ENCODE assay signal across 8 mouse cellular contexts in genomic region chr1:80637214-80637705, GRCm38 (mm10).
DNase-seq lines count a peak whose midpoint lies in the region; ATAC-seq and TF ChIP-seq lines count a peak whose summit lies in the region.

No protein-coding gene starts in this region.

- no peak for TF ChIP-seq CTCF in kidney, adult 2 months (conservative IDR thresholded peaks at IDR 0.05; ENCODE audit: insufficient read depth, insufficient read length, low read depth, low read length)
- TF ChIP-seq CTCF in bone marrow macrophage, adult 2 months (IDR thresholded peaks at IDR 0.05; ENCODE audit: low read depth, low read length) = no peak

- WGBS in kidney, adult 2 months = 55% methylated on average over 4 of the region's 4 CpGs
- 64% methylated on average over 4 of the region's 4 CpGs for WGBS in kidney, embryonic 15.5 days
- WGBS in stomach, embryonic 16.5 days = 61% methylated on average over 4 of the region's 4 CpGs

- no peak overlapping the region for H3K9ac ChIP-seq in kidney, embryonic 15.5 days
- no peak overlapping the region for H3K9ac ChIP-seq in stomach, embryonic 16.5 days (ENCODE audit: low read length)

- no peak overlapping the region for H3K4me3 ChIP-seq in kidney, adult 2 months (ENCODE audit: insufficient read depth, low read depth, low read length)
- no peak overlapping the region for H3K4me3 ChIP-seq in kidney, embryonic 15.5 days (replicated peaks)
- no peak overlapping the region for H3K4me3 ChIP-seq in bone marrow macrophage, adult 2 months (ENCODE audit: insufficient read depth, low read length)
- no peak overlapping the region for H3K4me3 ChIP-seq in stomach, embryonic 16.5 days (replicated peaks; ENCODE audit: low read length)

- H3K36me3 ChIP-seq in kidney, adult 2 months (ENCODE audit: control insufficient read depth, insufficient read depth, low read length) = no peaks in the 10 kb centered on the region
- no peaks in the 10 kb centered on the region for H3K36me3 ChIP-seq in kidney, embryonic 15.5 days
- H3K36me3 ChIP-seq in stomach, embryonic 16.5 days (ENCODE audit: control insufficient read depth, insufficient read depth, low read length) = no peaks in the 10 kb centered on the region

- H3K27ac ChIP-seq in kidney, adult 2 months (ENCODE audit: insufficient read depth, low read depth, low read length) = 0 out of 2 replicates have a peak overlapping the region, but pooled peaks have one; percentile 46
- H3K27ac ChIP-seq in kidney, embryonic 15.5 days = no peak overlapping the region
- H3K27ac ChIP-seq in bone marrow macrophage, adult 2 months (ENCODE audit: insufficient read depth, low read depth, low read length) = peak overlapping the region; percentile 91
- H3K27ac ChIP-seq in stomach, embryonic 16.5 days (ENCODE audit: low read length) = peak overlapping the region; percentile 28; the same call in 1 of the 2 replicates

- TF ChIP-seq POLR2A in kidney, adult 2 months (IDR thresholded peaks at IDR 0.05; ENCODE audit: low read depth, low read length) = no peak
- TF ChIP-seq POLR2A in bone marrow macrophage, adult 2 months (IDR thresholded peaks at IDR 0.05; ENCODE audit: borderline replicate concordance, low read depth, low read length) = no peak

- H3K4me1 ChIP-seq in kidney, adult 2 months (ENCODE audit: control insufficient read depth, insufficient read depth, low read length) = no peaks in the 10 kb centered on the region; the same call in 1 of the 2 replicates
- H3K4me1 ChIP-seq in kidney, embryonic 15.5 days = no peaks in the 10 kb centered on the region
- peaks cover 48% of the 10 kb centered on the region for H3K4me1 ChIP-seq in bone marrow macrophage, adult 2 months (ENCODE audit: control insufficient read depth, insufficient read depth, low read length)
- H3K4me1 ChIP-seq in stomach, embryonic 16.5 days (ENCODE audit: control insufficient read depth, insufficient read depth, low read length) = no peaks in the 10 kb centered on the region

- no peaks in the 10 kb centered on the region for H3K27me3 ChIP-seq in kidney, adult 2 months (replicated peaks; ENCODE audit: control insufficient read depth, insufficient read depth, low read length)
- no peaks in the 10 kb centered on the region for H3K27me3 ChIP-seq in kidney, embryonic 15.5 days
- no peaks in the 10 kb centered on the region for H3K27me3 ChIP-seq in stomach, embryonic 16.5 days (ENCODE audit: control insufficient read depth, insufficient read depth, low read length)

- DNase-seq in kidney, adult 2 months = peak; percentile 44
- DNase-seq in gastrocnemius, postnatal 10 days = peak; percentile 29
- peak; percentile 45 to 62 for DNase-seq in kidney, postnatal 4 days
- peak; percentile 46 to 74 for DNase-seq in lung, postnatal 4 days
- DNase-seq in MN1 (ENCODE audit: low spot score) = no peak

- ATAC-seq in kidney, embryonic 15.5 days (replicated peaks; ENCODE audit: low FRiP score) = no peak
- ATAC-seq in stomach, embryonic 16.5 days (ENCODE audit: insufficient read depth, low FRiP score) = peak; percentile 53

- no peak overlapping the region for H3K4me2 ChIP-seq in kidney, embryonic 15.5 days
- H3K4me2 ChIP-seq in stomach, embryonic 16.5 days (ENCODE audit: low read depth, low read length) = no peak overlapping the region

- H3K9me3 ChIP-seq in kidney, embryonic 15.5 days (replicated peaks) = no peaks in the 10 kb centered on the region
- H3K9me3 ChIP-seq in stomach, embryonic 16.5 days (replicated peaks; ENCODE audit: control insufficient read depth, low read length) = no peaks in the 10 kb centered on the region
